Mouse (Mus musculus) lung, embryonic 14.5 days (tissue): ENCODE results near the gene Polr3b. TPM values are rescaled to one million over a fixed set of nuclear protein-coding genes. Genes with fewer than 3 reads are reported as not detected.

Experiments used
- ATAC-seq: fragments of 200-750 bp; cut with Nextera tagmentation; 2 replicates; pipeline ENCODE4 v1.8.0; 2017; ENCODE audit warnings: mild to moderate bottlenecking, moderate TSS enrichment, moderate library complexity; ENCODE audit not compliant: insufficient read depth
- DNase-seq: peaks from one replicate; pipeline ENCODE4 v3.0.0-alpha.2; 2015
- H3K27ac ChIP-seq: fragments of 300-500 bp; sonication (generic); 2 replicates; pipeline ENCODE4 v1.5.1; 2014; ENCODE audit warnings: low read depth, mild to moderate bottlenecking, moderate library complexity
- H3K27me3 ChIP-seq: fragments of 300-500 bp; sonication (generic); 2 replicates; pipeline ENCODE4 v1.6.1; 2014; ENCODE audit warnings: low read length, control low read depth; ENCODE audit not compliant: insufficient read depth
- H3K36me3 ChIP-seq: fragments of 300-500 bp; sonication (generic); 2 replicates; pipeline ENCODE4 v1.6.1; 2014; ENCODE audit warnings: control low read depth; ENCODE audit not compliant: insufficient read depth
- H3K4me1 ChIP-seq: fragments of 300-500 bp; sonication (generic); 2 replicates; pipeline ENCODE4 v1.6.1; 2014; ENCODE audit warnings: antibody characterized with exemption, control low read depth; ENCODE audit not compliant: insufficient read depth
- H3K4me2 ChIP-seq: fragments of 300-500 bp; sonication (generic); 2 replicates; pipeline ENCODE4 v1.6.1; 2014; ENCODE audit warnings: mild to moderate bottlenecking
- H3K4me3 ChIP-seq: fragments of 300-500 bp; sonication (generic); 2 replicates; pipeline ENCODE4 v1.5.1; 2014; ENCODE audit warnings: low read depth, low read length
- H3K9ac ChIP-seq: fragments of 300-500 bp; sonication (generic); 2 replicates; pipeline ENCODE4 v1.6.1; 2014
- H3K9me3 ChIP-seq: fragments of 300-500 bp; sonication (generic); 2 replicates; pipeline ENCODE4 v1.6.1; 2016; ENCODE audit warnings: low read depth, low read length, control low read depth
- CTCF ChIP-seq: IDR thresholded peaks from 2 replicates; pipeline ENCODE4 v1.5.1; 2016; ENCODE audit warnings: antibody characterized with exemption, low read depth
- WGBS: fragments of 180-500 bp; shearing (Covaris S2); extraction: QIAGEN DNeasy Blood & Tissue Kit; methylation state at CpG from one replicate; pipeline ENCODE4 v1.1.7; 2014; 5-methylcytosine and 5-hydroxymethylcytosine counted together
- polyA plus RNA-seq: library from polyadenylated mRNA; unstranded; fragments of >200 nt; fragmentation: Nextera tagmentation; extraction: Ambion mirVana; gene quantifications from 2 replicates; pipeline ENCODE4 v1.2.1, GENCODE M21; 2014

Polr3b gene
- polyA plus RNA-seq: 15.7 and 16.4 TPM in 2 replicates

GRCm38 (mm10) chr10:84621826-84622790, at the start of gene Polr3b:
Gene Polr3b (plus strand): TSS chr10:84622292.
- Histone ChIP-seq H3K27ac (peak within 1 kb of the TSS; percentile 93), H3K4me2 (peak within 1 kb of the TSS; percentile 60), H3K9me3 (no peaks in the 10 kb centered on the region), H3K27me3 (no peaks in the 10 kb centered on the region), H3K9ac (peak within 1 kb of the TSS; percentile 61), H3K36me3 (no peaks in the 10 kb centered on the region), H3K4me1 (no peaks in the 10 kb centered on the region; the same call in 1 of the 2 replicates), H3K4me3 (peak within 1 kb of the TSS; percentile 59)
- 0 out of 2 replicates have a peak, but pooled peaks have one; percentile 29 for TF ChIP-seq CTCF
- 7% methylated on average over 53 of the region's 53 CpGs for WGBS
- DNase-seq (peak; percentile 97), ATAC-seq (peak; percentile 98)

GRCm38 (mm10) chr10:84573671-84574420, 48.2 kb upstream of the Polr3b start:
- Histone ChIP-seq H3K27ac (no peak overlapping the region), H3K36me3 (no peaks in the 10 kb centered on the region), H3K4me3 (no peak overlapping the region), H3K4me2 (no peak overlapping the region), H3K9me3 (no peaks in the 10 kb centered on the region), H3K27me3 (no peaks in the 10 kb centered on the region), H3K4me1 (peaks cover 5% of the 10 kb centered on the region), H3K9ac (no peak overlapping the region)
- ATAC-seq (no peak), DNase-seq (no peak)
- no peak for TF ChIP-seq CTCF
- 63% methylated on average over 5 of the region's 5 CpGs for WGBS

DNA sequence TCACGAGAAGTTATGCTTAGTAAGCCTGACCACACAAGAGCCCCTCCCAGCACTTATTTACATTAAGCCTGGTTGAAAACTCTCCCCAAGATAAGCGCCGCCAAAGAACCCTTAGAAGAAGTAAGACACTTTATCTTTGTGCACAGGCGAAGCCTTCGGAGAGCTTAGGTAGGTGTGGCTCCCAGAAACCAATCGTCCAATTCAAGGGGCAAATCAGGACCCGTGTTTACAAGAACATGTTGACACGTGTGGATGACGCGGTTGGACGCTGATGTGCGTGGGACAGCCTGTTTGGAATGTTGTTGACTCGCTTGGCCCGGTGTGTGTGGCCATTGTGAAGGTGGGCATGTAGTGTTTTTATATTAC, 46.1 kb upstream of the Polr3b start:
- 0% methylated on average over 14 of the region's 14 CpGs for WGBS
- peaks cover 5% of the 10 kb centered on the region for H3K4me1 ChIP-seq
- H3K36me3 ChIP-seq: no peaks in the 10 kb centered on the region
- peak overlapping the region; percentile 77 for H3K27ac ChIP-seq
- peak overlapping the region; percentile 97 for H3K4me2 ChIP-seq
- peak overlapping the region; percentile 82 for H3K4me3 ChIP-seq
- no peak for DNase-seq
- H3K9me3 ChIP-seq: no peaks in the 10 kb centered on the region
- H3K27me3 ChIP-seq: no peaks in the 10 kb centered on the region
- peak overlapping the region; percentile 62; the same call in 1 of the 2 replicates for H3K9ac ChIP-seq
- TF ChIP-seq CTCF: no peak
- ATAC-seq: peak; percentile 86

DNA sequence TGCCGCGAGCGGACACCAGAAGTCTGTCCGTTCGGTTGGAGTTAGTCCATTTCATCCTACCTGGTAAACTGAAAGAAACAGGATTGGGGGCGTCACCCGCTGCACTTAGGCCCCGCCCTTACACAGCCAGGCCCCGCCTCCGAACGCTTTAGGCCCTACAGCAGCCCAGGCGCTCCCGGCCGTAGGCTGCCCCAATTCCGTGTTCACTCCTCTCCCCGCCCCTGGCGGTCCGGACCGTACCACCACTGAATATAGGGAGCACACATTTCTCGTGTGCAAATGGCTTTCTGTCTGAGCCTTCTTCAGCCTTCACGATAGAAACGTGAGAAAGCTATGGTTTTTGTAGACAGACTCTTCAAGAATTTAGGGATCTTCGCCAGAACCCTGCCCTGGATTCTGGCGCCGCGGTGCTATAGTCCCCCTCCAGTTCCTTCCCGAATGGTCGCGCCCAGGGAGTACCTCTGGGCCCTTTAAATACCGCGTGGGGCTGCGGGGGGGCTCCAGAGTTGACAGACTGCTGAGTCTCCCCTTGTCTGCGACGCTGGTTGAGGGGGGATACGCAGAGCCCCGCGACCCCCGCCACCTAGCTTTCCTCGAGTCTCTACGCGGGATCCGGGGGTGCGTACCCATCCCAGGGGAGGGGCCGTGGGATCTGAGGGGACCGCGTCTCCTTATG, 45.6 kb upstream of the Polr3b start, which contains the start of gene Tcp11l2:
Gene Tcp11l2, plus strand, starts transcription at position 232 of the 676 bp plus-strand sequence.
- Histone ChIP-seq H3K4me3 (peak within 1 kb of the TSS; percentile 82), H3K36me3 (no peaks in the 10 kb centered on the region), H3K27me3 (no peaks in the 10 kb centered on the region), H3K9me3 (no peaks in the 10 kb centered on the region), H3K4me2 (peak within 1 kb of the TSS; percentile 97), H3K4me1 (peaks cover 5% of the 10 kb centered on the region), H3K27ac (peak within 1 kb of the TSS; percentile 77), H3K9ac (peak within 1 kb of the TSS; percentile 62)
- DNase-seq (peak; percentile 97), ATAC-seq (peak; percentile 99)
- WGBS: under 1% methylated on average over 46 of the region's 46 CpGs
- TF ChIP-seq CTCF: peak; percentile 36

- ATAC-seq: peak; percentile 40
- WGBS: 2% methylated on average over 38 of the region's 38 CpGs
Observed at GRCm38 (mm10) chr10:84577071-84577727, 44.9 kb upstream of the Polr3b start.

DNA sequence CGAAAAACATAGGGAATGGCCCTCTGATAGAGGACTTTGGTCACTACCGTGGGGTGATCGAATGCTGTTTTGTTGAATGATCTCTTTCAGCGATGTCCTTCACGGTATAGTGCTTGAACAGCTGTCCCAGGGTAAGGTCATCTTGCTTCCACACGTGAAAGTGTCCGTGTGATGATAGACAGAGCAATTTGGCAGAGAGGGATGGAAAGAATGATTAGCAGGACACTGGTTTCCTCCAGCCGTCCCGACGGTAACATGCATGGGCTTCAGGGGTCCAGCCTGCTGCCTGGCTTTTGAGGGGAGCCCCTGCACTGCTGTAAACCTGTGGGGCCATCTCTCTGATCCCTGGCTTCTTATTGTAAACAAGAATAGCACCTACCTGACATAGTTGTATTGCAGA, 43.4 kb upstream of the Polr3b start:
- H3K4me1 ChIP-seq: peaks cover 5% of the 10 kb centered on the region
- 73% methylated on average over 10 of the region's 10 CpGs for WGBS
- no peak overlapping the region for H3K27ac ChIP-seq
- H3K27me3 ChIP-seq: no peaks in the 10 kb centered on the region
- ATAC-seq: no peak
- DNase-seq: no peak
- H3K4me3 ChIP-seq: no peak overlapping the region
- H3K9me3 ChIP-seq: no peaks in the 10 kb centered on the region
- TF ChIP-seq CTCF: no peak
- H3K36me3 ChIP-seq: no peaks in the 10 kb centered on the region
- no peak overlapping the region for H3K9ac ChIP-seq
- no peak overlapping the region for H3K4me2 ChIP-seq

More at GRCm38 (mm10) chr10:84577071-84577727, 44.9 kb upstream of the Polr3b start:
- peak; percentile 81 for DNase-seq
- Histone ChIP-seq H3K9me3 (no peaks in the 10 kb centered on the region), H3K27me3 (no peaks in the 10 kb centered on the region), H3K27ac (peak overlapping the region; percentile 77), H3K9ac (peak overlapping the region; percentile 62), H3K4me1 (peaks cover 5% of the 10 kb centered on the region), H3K4me2 (peak overlapping the region; percentile 97), H3K36me3 (no peaks in the 10 kb centered on the region), H3K4me3 (peak overlapping the region; percentile 82)
- no peak for TF ChIP-seq CTCF
